ENCODE assay signal across 14 mouse cellular contexts in the genomic region with DNA sequence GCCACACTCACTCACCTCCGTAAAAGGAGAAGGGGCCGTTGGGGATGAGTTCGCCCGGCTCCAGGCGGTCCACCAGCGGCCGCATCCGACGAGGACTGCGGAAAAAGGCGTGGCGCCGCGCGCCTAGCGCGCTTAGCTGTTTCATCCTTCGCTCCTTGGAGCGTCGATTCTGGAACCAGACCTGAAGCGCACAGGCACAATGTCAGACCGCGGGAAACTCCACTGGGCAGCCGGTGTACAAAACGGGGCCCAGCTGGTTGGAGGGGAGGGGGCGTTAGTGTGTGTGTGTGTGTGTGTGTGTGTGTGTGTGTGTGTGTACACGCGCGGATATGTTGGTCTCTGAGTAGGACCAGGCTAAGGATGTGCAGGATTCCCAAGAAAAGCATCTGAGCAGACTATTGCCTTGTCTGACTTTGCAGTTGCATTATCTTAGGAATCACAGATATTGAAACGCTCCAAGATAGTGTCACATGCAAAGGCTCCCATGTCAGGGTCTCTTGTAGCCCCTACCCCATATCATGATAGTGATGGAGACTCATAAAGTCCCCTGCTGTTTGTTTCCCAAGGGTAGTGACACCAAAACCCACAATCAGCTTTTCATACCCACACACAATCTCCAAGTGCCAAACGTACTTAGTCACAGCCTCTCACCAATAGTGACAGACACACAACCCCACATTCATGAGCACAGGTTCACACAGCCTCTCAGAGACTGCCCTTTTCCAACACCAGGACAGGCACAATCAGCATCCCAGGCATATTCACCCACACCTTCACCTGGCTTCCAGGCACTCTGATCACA. TPM values are rescaled to one million over a fixed set of nuclear protein-coding genes. Genes with fewer than 3 reads are reported as not detected.
DNase-seq lines count a peak whose midpoint lies in the region; ATAC-seq and TF ChIP-seq lines count a peak whose summit lies in the region.
"Had no signal": no experiment of that assay in that cellular context is flagged by ENCODE, and none has a peak within 500 bp of the region (broad histone marks: within the 10 kb centered on the region; RNA-seq: fewer than 3 reads in every experiment).

No protein-coding gene starts in this region.

- TF ChIP-seq CTCF in ES-Bruce4 (IDR thresholded peaks at IDR 0.05; ENCODE audit: low read depth, low read length): no peak

- H3K4me2 ChIP-seq in midbrain, embryonic 12.5 days (replicated peaks): peak overlapping the region; percentile 82
- no peak overlapping the region for H3K4me2 ChIP-seq in intestine, embryonic 15.5 days (replicated peaks)

- no peaks in the 10 kb centered on the region for H3K36me3 ChIP-seq in ES-Bruce4 (ENCODE audit: control insufficient read depth, insufficient read depth, low read length, poor library complexity, severe bottlenecking)
- 0 out of 2 replicates have a peak, but pooled peaks cover 7% of the 10 kb centered on the region for H3K36me3 ChIP-seq in hindbrain, embryonic 10.5 days
- H3K36me3 ChIP-seq in midbrain, embryonic 12.5 days: no peaks in the 10 kb centered on the region
- no peaks in the 10 kb centered on the region for H3K36me3 ChIP-seq in intestine, embryonic 15.5 days

- no peak overlapping the region for H3K27ac ChIP-seq in ES-Bruce4 (ENCODE audit: insufficient read depth, low read length)
- peak overlapping the region; percentile 35; the same call in 1 of the 2 replicates for H3K27ac ChIP-seq in hindbrain, embryonic 10.5 days
- H3K27ac ChIP-seq in midbrain, embryonic 12.5 days (replicated peaks): peak overlapping the region; percentile 81
- H3K27ac ChIP-seq in intestine, embryonic 15.5 days: no peak overlapping the region
- H3K27ac ChIP-seq: heart, adult 2 months; liver, embryonic 14.5 days had no signal

- WGBS in hindbrain, embryonic 10.5 days: 3% methylated on average over 31 of the region's 31 CpGs
- WGBS in midbrain, embryonic 12.5 days: 2% methylated on average over 31 of the region's 31 CpGs
- 7% methylated on average over 31 of the region's 31 CpGs for WGBS in intestine, embryonic 15.5 days

- no peaks in the 10 kb centered on the region for H3K9me3 ChIP-seq in ES-Bruce4 (replicated peaks; ENCODE audit: control insufficient read depth, insufficient read depth, low read length, poor library complexity, severe bottlenecking)
- 0 out of 2 replicates have a peak, but pooled peaks cover 4% of the 10 kb centered on the region for H3K9me3 ChIP-seq in hindbrain, embryonic 10.5 days
- no peaks in the 10 kb centered on the region for H3K9me3 ChIP-seq in midbrain, embryonic 12.5 days
- H3K9me3 ChIP-seq in intestine, embryonic 15.5 days: no peaks in the 10 kb centered on the region

- ATAC-seq in midbrain, embryonic 12.5 days (ENCODE audit: low FRiP score, low read depth): no peak
- no peak for ATAC-seq in intestine, embryonic 15.5 days

- TF ChIP-seq EP300 in ES-Bruce4 (IDR thresholded peaks at IDR 0.05; ENCODE audit: insufficient read depth, low read depth, low read length): no peak

- peaks cover 73% of the 10 kb centered on the region for H3K27me3 ChIP-seq in ES-Bruce4 (ENCODE audit: control insufficient read depth, insufficient read depth, low read length, poor library complexity, severe bottlenecking)
- H3K27me3 ChIP-seq in hindbrain, embryonic 10.5 days (ENCODE audit: insufficient read depth, poor library complexity, severe bottlenecking): peaks cover 100% of the 10 kb centered on the region
- peaks cover 89% of the 10 kb centered on the region for H3K27me3 ChIP-seq in midbrain, embryonic 12.5 days
- H3K27me3 ChIP-seq in intestine, embryonic 15.5 days (replicated peaks): peaks cover 86% of the 10 kb centered on the region

- no peaks in the 10 kb centered on the region for H3K4me1 ChIP-seq in ES-Bruce4 (ENCODE audit: control insufficient read depth, insufficient read depth, low read length)
- H3K4me1 ChIP-seq in hindbrain, embryonic 10.5 days (replicated peaks): peaks cover 35% of the 10 kb centered on the region
- H3K4me1 ChIP-seq in midbrain, embryonic 12.5 days: peaks cover 28% of the 10 kb centered on the region
- peaks cover 29% of the 10 kb centered on the region for H3K4me1 ChIP-seq in intestine, embryonic 15.5 days (replicated peaks)

- no peak overlapping the region for H3K9ac ChIP-seq in ES-Bruce4 (ENCODE audit: low read depth, poor library complexity, severe bottlenecking)
- H3K9ac ChIP-seq in midbrain, embryonic 12.5 days (replicated peaks): peak overlapping the region; percentile 79
- no peak overlapping the region for H3K9ac ChIP-seq in intestine, embryonic 15.5 days
- H3K9ac ChIP-seq: liver, embryonic 14.5 days had no signal

- H3K4me3 ChIP-seq in ES-Bruce4 (ENCODE audit: low read depth, low read length): peak overlapping the region; percentile 27
- H3K4me3 ChIP-seq in hindbrain, embryonic 10.5 days: peak overlapping the region; percentile 65
- peak overlapping the region; percentile 57 for H3K4me3 ChIP-seq in midbrain, embryonic 12.5 days
- H3K4me3 ChIP-seq in intestine, embryonic 15.5 days (replicated peaks): no peak overlapping the region
- H3K4me3 ChIP-seq: heart, adult 2 months had no signal

- DNase-seq in heart, adult 11 months: peak; percentile 40
- DNase-seq in heart, adult 18-20 months: no peak
- peak; percentile 50 for DNase-seq in hindbrain, embryonic 10.5 days (ENCODE audit: low spot score)
- no peak for DNase-seq in frontal cortex, postnatal 36 days (ENCODE audit: low spot score in 2 of 2)
- no peak for DNase-seq in lung, postnatal 25 days (ENCODE audit: low spot score)
- DNase-seq: heart, adult 2 months; layer of hippocampus, adult 9-11 months; right cerebral cortex, postnatal 14 days; thymus, adult 2 months had no signal

- TF ChIP-seq POLR2A in ES-Bruce4 (IDR thresholded peaks at IDR 0.05; ENCODE audit: insufficient read depth, low read length): no peak

RNA-seq across cellular contexts. Expression of a gene that starts 4.9 kb away (rescaled TPM):
- not detected for total RNA-seq in heart, adult 18-20 months (2021)
- polyA plus RNA-seq in ES-Bruce4 (2011; ENCODE audit: insufficient read depth, insufficient read length, low read depth, missing spikeins): 1.5 and 1.8 TPM in 2 replicates
- 9.8 and 30.5 TPM in 2 replicates for polyA plus RNA-seq in hindbrain, embryonic 10.5 days (2016; fragmentation: Nextera tagmentation; extraction: Ambion mirVana)
- 50.5 and 55.0 TPM in 2 replicates for polyA plus RNA-seq in midbrain, embryonic 12.5 days (2016; fragmentation: Nextera tagmentation; extraction: Ambion mirVana)
- 0.24 and 0.49 TPM in 2 replicates for polyA plus RNA-seq in intestine, embryonic 15.5 days (2015; fragmentation: Nextera tagmentation; extraction: Ambion mirVana)
- total RNA-seq: heart, adult 2 months; monocyte, adult 5-6 weeks had no signal
- polyA plus RNA-seq: heart, adult 2 months; liver, embryonic 14.5 days had no signal

RNA-seq across cellular contexts. Expression of a gene that starts 7.1 kb away (rescaled TPM):
- 10 to 100 TPM; 14.1 to 15.8 TPM for total RNA-seq in heart, adult 18-20 months (2021)
- polyA plus RNA-seq in ES-Bruce4 (2011; ENCODE audit: insufficient read depth, insufficient read length, low read depth, missing spikeins): 57.3 and 59.1 TPM in 2 replicates
- polyA plus RNA-seq in hindbrain, embryonic 10.5 days (2016; fragmentation: Nextera tagmentation; extraction: Ambion mirVana): 46.8 and 52.1 TPM in 2 replicates
- 56.6 and 58.8 TPM in 2 replicates for polyA plus RNA-seq in midbrain, embryonic 12.5 days (2016; fragmentation: Nextera tagmentation; extraction: Ambion mirVana)
- polyA plus RNA-seq in intestine, embryonic 15.5 days (2015; fragmentation: Nextera tagmentation; extraction: Ambion mirVana): 61.6 and 63.3 TPM in 2 replicates

Comparison
In these comparisons a context has a peak if more than half of its experiments do, and no peak if none do; other contexts are left out.
1. DNase-seq: peak in heart, adult 11 months (single experiment) and hindbrain, embryonic 10.5 days (single experiment); none in heart, adult 18-20 months (0 of 2), frontal cortex, postnatal 36 days (0 of 2) and lung, postnatal 25 days (single experiment).
2. H3K27ac ChIP-seq: peak in hindbrain, embryonic 10.5 days (single experiment) and midbrain, embryonic 12.5 days (single experiment); none in ES-Bruce4 (single experiment) and intestine, embryonic 15.5 days (single experiment).